Mouse (Mus musculus) liver, embryonic 14.5 days (tissue): ENCODE results near the gene Tspan11.

ENCODE experiments used
- CTCF ChIP-seq: IDR thresholded peaks from 2 replicates; pipeline ENCODE4 v1.5.1; 2016; ENCODE audit warnings: antibody characterized with exemption, low read depth, control low read depth
- EP300 ChIP-seq: IDR thresholded peaks from 2 replicates; pipeline ENCODE4 v1.6.1; 2016; ENCODE audit warnings: antibody characterized with exemption, low read depth

GRCm38 (mm10) chr6:127979831-127980230, 92.4 kb downstream of the Tspan11 start:
- TF ChIP-seq CTCF (no peak), EP300 (no peak)
